Mouse (Mus musculus): ENCODE data around the gene Rbck1.
A peak's percentile ranks its signal among the peaks of the same experiment; 100 is the strongest.
"Not testable (repeated sequence)": the region's sequence is repeated elsewhere in the genome, so short reads cannot be mapped to it uniquely, and the experiment has no call there.

Rbck1 gene

GRCm38 (mm10) chr2:152332101-152332825 is at the start of gene Rbck1:
TSS of gene Rbck1 (minus strand) at chr2:152332653.
- peak; percentile 98 for DNase-seq (ENCODE audit: inconsistent ontology term)

GRCm38 (mm10) chr2:152376345-152376741 is 43.9 kb upstream of the Rbck1 start, which contains the start of gene Nrsn2:
TSS of gene Nrsn2 (minus strand) at chr2:152376638.
- no peak for DNase-seq (ENCODE audit: inconsistent ontology term)

GRCm38 (mm10) chr2:152375652-152376344 is 43.3 kb upstream of the Rbck1 start:
- DNase-seq (ENCODE audit: inconsistent ontology term), result no peak

- no peak for DNase-seq (ENCODE audit: inconsistent ontology term)
Observed at GRCm38 (mm10) chr2:152373547-152373946, 41.1 kb upstream of the Rbck1 start.

GRCm38 (mm10) chr2:152372661-152373060 is 40.2 kb upstream of the Rbck1 start:
- DNase-seq (ENCODE audit: inconsistent ontology term), result no peak

- no peak for DNase-seq (ENCODE audit: inconsistent ontology term)
Observed at GRCm38 (mm10) chr2:152372104-152372503, 39.7 kb upstream of the Rbck1 start.

GRCm38 (mm10) chr2:152368532-152369140 is 36.2 kb upstream of the Rbck1 start:
- DNase-seq (ENCODE audit: inconsistent ontology term), result peak; percentile 58

- DNase-seq (ENCODE audit: inconsistent ontology term), result no peak
Observed at GRCm38 (mm10) chr2:152367917-152368316, 35.5 kb upstream of the Rbck1 start.

- peak; percentile 84 for DNase-seq (ENCODE audit: inconsistent ontology term)
Observed at GRCm38 (mm10) chr2:152363245-152364147, 31.0 kb upstream of the Rbck1 start.

- no peak for DNase-seq (ENCODE audit: inconsistent ontology term)
Observed at GRCm38 (mm10) chr2:152361193-152361592, 28.7 kb upstream of the Rbck1 start.

GRCm38 (mm10) chr2:152360271-152360775 is 27.9 kb upstream of the Rbck1 start:
- no peak for DNase-seq (ENCODE audit: inconsistent ontology term)

- DNase-seq (ENCODE audit: inconsistent ontology term), result no peak
Observed at GRCm38 (mm10) chr2:152359616-152360015, 27.2 kb upstream of the Rbck1 start.

- not testable (repeated sequence) for DNase-seq (ENCODE audit: inconsistent ontology term)
Observed at GRCm38 (mm10) chr2:152358977-152359376, 26.5 kb upstream of the Rbck1 start.

GRCm38 (mm10) chr2:152357254-152357653 is 24.8 kb upstream of the Rbck1 start:
- DNase-seq (ENCODE audit: inconsistent ontology term), result no peak

GRCm38 (mm10) chr2:152349842-152350540 is 17.5 kb upstream of the Rbck1 start:
- DNase-seq (ENCODE audit: inconsistent ontology term), result peak; percentile 88

GRCm38 (mm10) chr2:152349205-152349604 is 16.8 kb upstream of the Rbck1 start:
- no peak for DNase-seq (ENCODE audit: inconsistent ontology term)

GRCm38 (mm10) chr2:152347722-152348121 is 15.3 kb upstream of the Rbck1 start:
- no peak for DNase-seq (ENCODE audit: inconsistent ontology term)

- no peak for DNase-seq (ENCODE audit: inconsistent ontology term)
Observed at GRCm38 (mm10) chr2:152346776-152347465, 14.5 kb upstream of the Rbck1 start.

- no peak for DNase-seq (ENCODE audit: inconsistent ontology term)
Observed at GRCm38 (mm10) chr2:152345393-152345792, 12.9 kb upstream of the Rbck1 start.

GRCm38 (mm10) chr2:152344909-152345308 is 12.5 kb upstream of the Rbck1 start:
- no peak for DNase-seq (ENCODE audit: inconsistent ontology term)
